Mouse (Mus musculus): Measurements from ENCODE around the gene D11Wsu47e. TPM values are rescaled to one million over a fixed set of nuclear protein-coding genes. Genes with fewer than 3 reads are reported as not detected.

Gene D11Wsu47e
- 22.4 and 22.9 TPM in 2 replicates for polyA plus RNA-seq (2014; fragmentation: Nextera tagmentation; extraction: Ambion mirVana)

DNA sequence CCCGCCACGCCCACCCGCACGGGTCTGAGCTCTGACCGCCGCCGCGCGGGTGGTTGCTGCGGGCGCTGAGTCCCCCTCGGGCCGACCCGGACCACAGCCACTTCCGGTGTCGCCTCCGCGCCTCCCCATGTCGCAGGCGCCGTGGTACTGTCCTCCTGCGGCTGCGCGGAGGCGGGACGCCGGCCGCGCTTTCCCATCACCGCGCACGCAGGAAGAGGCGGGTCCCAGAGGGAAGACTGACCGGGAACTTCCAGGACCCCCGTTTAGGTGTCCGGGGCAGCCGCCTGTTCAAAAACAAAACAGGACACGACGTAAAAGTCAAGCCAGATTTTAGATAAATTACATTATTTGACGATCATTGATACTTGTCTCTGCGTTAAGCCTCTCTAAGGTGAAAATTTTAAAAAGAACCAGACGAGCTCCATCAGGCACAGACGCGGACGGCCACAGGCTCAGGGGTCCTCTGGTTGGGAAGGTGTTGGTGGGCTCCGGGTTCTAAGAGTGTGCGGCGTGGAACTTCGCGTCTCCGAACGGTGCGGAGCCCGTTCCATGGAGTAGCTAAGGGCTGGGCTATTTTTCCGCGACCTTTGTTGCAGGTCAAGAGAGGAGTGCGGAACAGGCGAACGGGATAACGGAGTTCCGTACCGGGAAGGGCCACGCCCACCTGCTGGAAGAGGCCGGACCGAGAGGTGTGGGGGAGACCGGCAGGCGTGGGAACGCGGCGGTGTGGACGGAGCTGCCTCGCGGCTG, at the start of gene D11Wsu47e, which contains the start of gene Fam104a:
Gene D11Wsu47e, plus strand, starts transcription at position 456 of the 750 bp plus-strand sequence.
Gene Fam104a, minus strand, starts transcription at position 199 of the 750 bp plus-strand sequence.
- Histone ChIP-seq H3K9me3 (ENCODE audit: control insufficient read depth, low read length) (no peaks in the 10 kb centered on the region), H3K27ac (ENCODE audit: low read depth, low read length) (peak within 1 kb of the TSS; percentile 79), H3K4me3 (ENCODE audit: low read depth, low read length) (peak within 1 kb of the TSS; percentile 73), H3K4me1 (replicated peaks; ENCODE audit: control insufficient read depth, insufficient read depth, low read length) (peaks cover 37% of the 10 kb centered on the region), H3K36me3 (ENCODE audit: control insufficient read depth, insufficient read depth, low read length) (peaks cover 13% of the 10 kb centered on the region), H3K4me2 (peak within 1 kb of the TSS; percentile 77), H3K9ac (ENCODE audit: low read depth, low read length) (peak within 1 kb of the TSS; percentile 81), H3K27me3 (replicated peaks; ENCODE audit: control insufficient read depth, insufficient read depth, low read length) (no peaks in the 10 kb centered on the region)
- under 1% methylated on average over 73 of the region's 73 CpGs for WGBS
- peak; percentile 86 for ATAC-seq (replicated peaks; ENCODE audit: low FRiP score)
- DNase-seq (ENCODE audit: low spot score): peak; percentile 89

DNA sequence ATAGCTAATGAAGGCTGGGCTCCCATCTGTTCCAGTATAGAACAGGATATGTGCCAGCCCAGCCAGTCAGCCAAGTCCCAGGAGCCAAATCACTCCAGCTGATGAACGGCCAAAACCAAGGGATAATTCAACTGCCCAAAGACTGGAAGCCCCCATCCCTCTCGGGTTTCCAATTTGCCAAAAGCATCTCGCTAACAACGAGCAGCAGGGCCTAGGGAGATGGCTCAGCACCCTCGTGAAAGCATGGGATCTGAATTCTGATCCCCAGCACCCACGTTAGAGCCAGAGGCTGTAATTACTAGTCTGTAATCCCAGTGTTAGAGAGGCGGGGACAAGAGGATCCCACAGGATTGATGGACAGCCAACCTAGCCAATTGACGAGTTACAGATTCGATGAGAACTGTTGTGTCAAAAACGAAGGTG, 49.5 kb upstream of the D11Wsu47e start:
- no peak for DNase-seq (ENCODE audit: low spot score)
- Histone ChIP-seq H3K9me3 (ENCODE audit: control insufficient read depth, low read length) (no peaks in the 10 kb centered on the region), H3K4me3 (ENCODE audit: low read depth, low read length) (no peak overlapping the region), H3K27me3 (replicated peaks; ENCODE audit: control insufficient read depth, insufficient read depth, low read length) (no peaks in the 10 kb centered on the region), H3K9ac (ENCODE audit: low read depth, low read length) (no peak overlapping the region), H3K27ac (ENCODE audit: low read depth, low read length) (no peak overlapping the region), H3K4me1 (replicated peaks; ENCODE audit: control insufficient read depth, insufficient read depth, low read length) (no peaks in the 10 kb centered on the region), H3K36me3 (ENCODE audit: control insufficient read depth, insufficient read depth, low read length) (no peaks in the 10 kb centered on the region), H3K4me2 (no peak overlapping the region)
- 71% methylated on average over 10 of the region's 10 CpGs for WGBS
- ATAC-seq (replicated peaks; ENCODE audit: low FRiP score): no peak

DNA sequence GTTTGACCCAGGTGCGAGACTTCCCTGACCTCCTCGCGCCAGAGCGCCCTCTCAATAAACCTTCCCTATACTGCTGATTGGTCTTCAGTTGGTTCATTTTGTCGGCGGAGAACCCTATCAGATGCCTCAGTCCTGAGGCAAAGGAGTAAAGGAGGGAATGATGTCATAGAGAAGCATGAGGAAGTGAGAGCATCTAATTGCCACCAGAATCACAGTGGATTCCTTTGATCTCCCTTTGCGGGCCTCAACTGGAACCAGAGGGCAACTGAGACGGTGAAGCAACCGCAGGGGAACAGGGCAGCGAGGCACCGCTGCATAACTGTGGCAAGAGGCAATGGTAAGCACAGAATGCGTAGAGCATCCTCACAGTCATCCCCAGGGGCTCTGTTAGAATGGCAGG, 45.5 kb upstream of the D11Wsu47e start:
- H3K9ac ChIP-seq (ENCODE audit: low read depth, low read length): no peak overlapping the region
- DNase-seq (ENCODE audit: low spot score) (no peak), ATAC-seq (replicated peaks; ENCODE audit: low FRiP score) (no peak)
- no peaks in the 10 kb centered on the region for H3K4me1 ChIP-seq (replicated peaks; ENCODE audit: control insufficient read depth, insufficient read depth, low read length)
- no peak overlapping the region for H3K4me2 ChIP-seq
- H3K4me3 ChIP-seq (ENCODE audit: low read depth, low read length): no peak overlapping the region
- H3K9me3 ChIP-seq (ENCODE audit: control insufficient read depth, low read length): no peaks in the 10 kb centered on the region
- 85% methylated on average over 12 of the region's 12 CpGs for WGBS
- H3K27ac ChIP-seq (ENCODE audit: low read depth, low read length): no peak overlapping the region
- no peaks in the 10 kb centered on the region for H3K27me3 ChIP-seq (replicated peaks; ENCODE audit: control insufficient read depth, insufficient read depth, low read length)
- H3K36me3 ChIP-seq (ENCODE audit: control insufficient read depth, insufficient read depth, low read length): no peaks in the 10 kb centered on the region

DNA sequence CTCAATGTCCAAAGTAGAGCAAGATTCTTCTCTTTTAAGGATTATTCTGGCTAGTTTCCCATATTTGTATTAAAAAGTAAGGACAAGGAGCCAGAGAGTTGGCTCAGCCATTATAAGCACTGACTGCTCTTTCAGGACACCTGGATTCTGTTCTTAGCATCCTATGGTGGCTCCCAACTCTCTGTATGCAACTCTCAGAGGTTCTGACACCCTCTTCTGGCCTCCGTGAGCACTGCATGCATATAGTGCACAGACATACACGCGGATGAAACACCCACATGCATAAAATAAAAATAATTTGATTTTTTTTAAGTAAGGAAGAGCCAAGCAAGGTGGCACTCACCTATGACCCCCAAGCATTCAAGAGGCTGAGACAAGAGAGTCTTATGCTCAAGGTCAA, 39.0 kb upstream of the D11Wsu47e start:
- Histone ChIP-seq H3K4me2 (no peak overlapping the region), H3K4me3 (ENCODE audit: low read depth, low read length) (no peak overlapping the region), H3K9ac (ENCODE audit: low read depth, low read length) (no peak overlapping the region), H3K36me3 (ENCODE audit: control insufficient read depth, insufficient read depth, low read length) (no peaks in the 10 kb centered on the region), H3K9me3 (ENCODE audit: control insufficient read depth, low read length) (no peaks in the 10 kb centered on the region), H3K4me1 (replicated peaks; ENCODE audit: control insufficient read depth, insufficient read depth, low read length) (peaks cover 6% of the 10 kb centered on the region), H3K27ac (ENCODE audit: low read depth, low read length) (no peak overlapping the region), H3K27me3 (replicated peaks; ENCODE audit: control insufficient read depth, insufficient read depth, low read length) (no peaks in the 10 kb centered on the region)
- ATAC-seq (replicated peaks; ENCODE audit: low FRiP score): no peak
- WGBS: 79% methylated on average over 3 of the region's 3 CpGs
- DNase-seq (ENCODE audit: low spot score): no peak

DNA sequence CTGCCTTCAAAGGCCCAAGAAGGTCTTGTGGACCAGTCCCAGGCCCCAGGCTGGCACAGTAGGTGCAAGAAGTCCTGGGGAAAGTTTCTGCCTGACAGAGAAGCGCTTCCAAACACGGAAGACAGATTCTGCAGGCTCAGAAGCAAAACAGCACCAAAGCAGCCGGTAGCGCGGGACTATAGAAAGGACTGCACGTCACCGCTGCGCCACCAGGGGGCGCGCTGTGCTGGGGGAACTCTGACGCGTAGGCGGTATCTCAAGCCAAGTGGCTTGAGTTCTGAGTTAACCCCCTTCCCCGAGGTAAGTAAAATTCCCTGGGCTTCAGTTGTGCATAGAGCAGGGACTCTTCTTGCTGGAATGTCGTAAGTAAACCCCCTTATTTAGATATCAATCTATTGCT, 36.1 kb upstream of the D11Wsu47e start:
- H3K9me3 ChIP-seq (ENCODE audit: control insufficient read depth, low read length): no peaks in the 10 kb centered on the region
- DNase-seq (ENCODE audit: low spot score) (peak; percentile 82), ATAC-seq (replicated peaks; ENCODE audit: low FRiP score) (no peak)
- H3K4me1 ChIP-seq (replicated peaks; ENCODE audit: control insufficient read depth, insufficient read depth, low read length): peaks cover 23% of the 10 kb centered on the region
- no peak overlapping the region for H3K4me3 ChIP-seq (ENCODE audit: low read depth, low read length)
- 3% methylated on average over 15 of the region's 15 CpGs for WGBS
- peak overlapping the region; percentile 43 for H3K4me2 ChIP-seq
- H3K9ac ChIP-seq (ENCODE audit: low read depth, low read length): peak overlapping the region; percentile 23; the same call in 1 of the 2 replicates
- H3K27ac ChIP-seq (ENCODE audit: low read depth, low read length): no peak overlapping the region
- H3K27me3 ChIP-seq (replicated peaks; ENCODE audit: control insufficient read depth, insufficient read depth, low read length): no peaks in the 10 kb centered on the region
- H3K36me3 ChIP-seq (ENCODE audit: control insufficient read depth, insufficient read depth, low read length): peaks cover 6% of the 10 kb centered on the region

DNA sequence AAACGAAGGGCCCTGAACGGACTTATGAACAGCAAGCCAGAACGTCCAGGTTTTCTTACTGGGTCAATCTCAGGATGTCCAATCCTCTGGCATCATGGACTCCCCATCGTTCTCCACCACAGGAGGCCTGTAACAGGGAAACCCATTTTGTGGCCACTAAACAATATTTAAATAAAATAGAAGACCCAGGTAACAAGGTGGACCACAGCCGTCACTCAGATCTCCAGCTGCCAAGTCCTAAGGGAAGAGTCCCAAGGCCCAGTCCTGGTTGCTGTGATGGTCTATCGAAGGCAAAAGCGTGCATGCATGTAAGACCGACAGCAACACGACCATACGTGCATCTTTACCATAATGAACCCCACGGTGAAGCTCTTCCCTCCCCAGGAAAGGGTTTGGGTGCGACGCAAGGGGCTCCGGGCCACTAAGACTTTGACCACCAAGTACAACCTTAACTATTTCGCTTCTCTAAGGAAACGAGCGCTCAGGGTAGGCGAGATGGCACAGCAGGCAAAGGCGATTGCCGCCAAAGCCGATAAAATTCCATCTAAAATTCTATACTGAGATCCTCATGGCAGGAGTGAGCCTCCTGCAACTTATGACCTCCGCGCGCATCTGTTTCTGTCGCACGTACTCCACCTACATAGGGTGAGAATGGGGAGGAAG, 35.4 kb upstream of the D11Wsu47e start, which contains the start of gene Cog1:
Gene Cog1, plus strand, starts transcription at position 480 of the 663 bp plus-strand sequence.
- Histone ChIP-seq H3K4me3 (ENCODE audit: low read depth, low read length) (peak within 1 kb of the TSS; percentile 89), H3K9ac (ENCODE audit: low read depth, low read length) (peak within 1 kb of the TSS; percentile 91), H3K4me2 (peak within 1 kb of the TSS; percentile 88), H3K36me3 (ENCODE audit: control insufficient read depth, insufficient read depth, low read length) (peaks cover 7% of the 10 kb centered on the region), H3K27me3 (replicated peaks; ENCODE audit: control insufficient read depth, insufficient read depth, low read length) (no peaks in the 10 kb centered on the region), H3K4me1 (replicated peaks; ENCODE audit: control insufficient read depth, insufficient read depth, low read length) (peaks cover 23% of the 10 kb centered on the region), H3K27ac (ENCODE audit: low read depth, low read length) (peak within 1 kb of the TSS; percentile 83), H3K9me3 (ENCODE audit: control insufficient read depth, low read length) (no peaks in the 10 kb centered on the region)
- WGBS: 36% methylated on average over 26 of the region's 26 CpGs
- ATAC-seq (replicated peaks; ENCODE audit: low FRiP score): no peak
- no peak for DNase-seq (ENCODE audit: low spot score)

DNA sequence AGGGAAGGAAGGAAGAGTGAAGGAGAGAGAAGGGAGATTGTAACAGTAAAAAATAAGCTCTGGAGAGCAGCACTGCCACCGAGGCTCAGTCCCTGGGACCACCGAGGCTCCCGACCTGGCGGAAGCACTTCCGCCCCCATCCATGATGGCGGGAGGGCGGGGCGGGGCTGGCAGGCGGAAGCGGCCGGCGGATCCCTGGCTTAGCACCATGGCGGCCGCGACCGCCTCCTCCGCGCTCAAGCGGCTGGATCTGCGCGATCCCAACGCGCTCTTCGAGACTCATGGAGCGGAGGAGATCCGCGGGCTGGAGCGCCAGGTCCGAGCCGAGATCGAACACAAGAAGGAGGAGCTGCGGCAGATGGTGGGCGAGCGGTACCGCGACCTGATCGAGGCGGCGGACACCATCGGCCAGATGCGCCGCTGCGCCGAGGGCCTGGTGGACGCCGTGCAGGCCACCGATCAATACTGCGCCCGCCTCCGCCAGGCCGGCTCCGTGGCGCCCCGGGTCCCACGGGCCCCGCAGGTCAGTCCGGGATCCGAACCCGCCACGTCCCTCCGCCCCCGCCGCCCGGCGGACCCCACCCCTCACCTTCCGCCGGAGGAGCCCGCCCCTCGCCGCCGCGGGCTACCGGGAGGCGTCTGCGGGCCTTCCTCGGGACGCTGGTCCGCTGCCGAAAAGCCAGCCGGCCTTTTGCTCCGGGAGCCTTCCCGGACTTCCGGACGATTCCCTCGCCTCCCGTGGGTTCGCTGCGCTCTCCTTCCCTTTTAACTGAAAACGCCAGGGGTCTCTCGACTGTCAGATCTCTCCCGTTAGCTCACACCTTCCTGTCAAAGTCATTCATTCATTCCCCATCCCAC, 34.6 kb upstream of the D11Wsu47e start, which contains the start of gene Slc39a11:
Gene Slc39a11, minus strand, starts transcription at position 727 of the 858 bp plus-strand sequence.
- WGBS: under 1% methylated on average over 91 of the region's 91 CpGs
- Histone ChIP-seq H3K9me3 (ENCODE audit: control insufficient read depth, low read length) (no peaks in the 10 kb centered on the region), H3K9ac (ENCODE audit: low read depth, low read length) (peak within 1 kb of the TSS; percentile 91), H3K4me3 (ENCODE audit: low read depth, low read length) (peak within 1 kb of the TSS; percentile 89), H3K4me2 (peak within 1 kb of the TSS; percentile 88), H3K27ac (ENCODE audit: low read depth, low read length) (peak within 1 kb of the TSS; percentile 83), H3K4me1 (replicated peaks; ENCODE audit: control insufficient read depth, insufficient read depth, low read length) (peaks cover 23% of the 10 kb centered on the region), H3K36me3 (ENCODE audit: control insufficient read depth, insufficient read depth, low read length) (peaks cover 15% of the 10 kb centered on the region), H3K27me3 (replicated peaks; ENCODE audit: control insufficient read depth, insufficient read depth, low read length) (no peaks in the 10 kb centered on the region)
- peak; percentile 83 for DNase-seq (ENCODE audit: low spot score)
- peak; percentile 80 for ATAC-seq (replicated peaks; ENCODE audit: low FRiP score)
